Mouse (Mus musculus) embryo, embryonic 11 days (tissue): Measurements from ENCODE around the gene Spryd3.
"Not testable (repeated sequence)": the region's sequence is repeated elsewhere in the genome, so short reads cannot be mapped to it uniquely, and the experiment has no call there.

Experiments used
- DNase-seq: peaks from one replicate; pipeline ENCODE4 v3.0.0-alpha.2; 2015

The Spryd3 gene

DNA sequence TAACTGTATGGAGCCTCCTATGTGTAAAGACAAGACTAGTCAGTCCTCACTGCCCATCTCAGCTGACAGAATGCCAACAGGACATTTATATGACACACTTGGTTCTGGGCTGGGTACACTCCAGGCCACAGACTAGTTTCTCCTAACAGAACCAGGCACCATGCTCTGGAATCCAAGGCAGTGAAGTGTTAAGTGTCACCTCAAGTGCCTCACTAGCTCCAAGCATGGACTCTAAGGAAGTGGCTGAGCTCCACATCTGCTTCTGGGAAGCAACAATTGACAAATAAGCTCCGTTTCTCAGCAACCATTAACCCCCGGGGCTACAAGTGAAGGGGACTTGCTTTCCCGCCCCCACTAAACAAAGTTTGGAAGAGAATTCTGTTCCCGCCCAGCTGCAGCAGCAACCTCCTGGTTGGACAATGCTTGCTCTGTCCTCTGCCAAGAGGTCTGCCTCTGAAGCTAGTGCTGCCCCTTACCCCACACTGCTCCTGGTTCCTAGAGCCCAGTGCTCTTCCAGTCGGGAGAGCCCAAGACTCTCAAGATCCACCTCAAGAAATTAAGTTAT lies 38.0 kb downstream of the Spryd3 start:
- peak; percentile 54 for DNase-seq

- no peak for DNase-seq
These were observed 38.7 kb downstream of the Spryd3 start for GRCm38 (mm10) chr15:102097147-102097915.

- no peak for DNase-seq
These were observed 41.0 kb downstream of the Spryd3 start for GRCm38 (mm10) chr15:102094988-102095387.

DNA sequence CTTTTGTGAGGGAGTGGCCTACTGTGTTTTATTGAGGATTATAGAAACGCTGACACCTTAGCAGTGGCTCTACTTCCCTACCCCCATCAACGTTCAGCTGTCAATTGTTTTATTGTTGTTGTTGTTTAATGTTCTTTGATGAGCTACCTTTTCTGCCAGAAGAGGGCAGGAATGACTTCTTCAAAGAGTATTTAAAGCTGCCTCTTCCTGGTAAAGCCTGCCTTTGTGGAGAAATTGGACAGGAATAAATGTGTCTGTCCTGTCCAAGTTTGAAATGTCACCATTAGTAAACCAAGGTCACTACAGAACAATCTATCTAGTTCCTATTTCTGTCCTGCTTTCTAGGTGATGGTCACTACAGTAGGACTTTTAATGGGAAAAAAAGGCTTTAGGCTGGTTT lies 41.9 kb downstream of the Spryd3 start:
- DNase-seq = no peak

DNA sequence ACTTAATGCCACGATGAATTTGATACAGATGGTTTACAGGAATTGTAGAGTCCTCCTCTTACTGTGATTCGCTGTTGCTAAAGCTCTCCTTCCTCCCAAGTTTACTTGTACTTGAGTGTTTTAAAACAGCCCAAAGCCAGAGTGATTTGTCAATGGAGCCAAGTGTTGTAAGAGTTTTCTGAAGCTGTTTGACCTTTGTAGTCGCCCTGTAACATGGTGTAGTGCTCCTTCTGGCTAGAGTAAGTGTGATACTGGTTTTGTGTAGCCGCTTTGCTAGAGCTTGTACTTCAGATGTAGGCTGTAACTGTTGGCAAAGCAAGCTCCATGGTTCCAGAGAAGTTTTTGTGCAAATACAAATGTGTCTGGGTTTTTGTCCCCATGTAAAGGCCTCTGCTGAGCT lies 43.8 kb downstream of the Spryd3 start:
- no peak for DNase-seq

GRCm38 (mm10) chr15:102091688-102092087 lies 44.3 kb downstream of the Spryd3 start:
- no peak for DNase-seq

- DNase-seq = no peak
These were observed 44.9 kb downstream of the Spryd3 start for GRCm38 (mm10) chr15:102091063-102091679.

- DNase-seq = no peak
These were observed 46.0 kb downstream of the Spryd3 start for GRCm38 (mm10) chr15:102089914-102090585.

DNA sequence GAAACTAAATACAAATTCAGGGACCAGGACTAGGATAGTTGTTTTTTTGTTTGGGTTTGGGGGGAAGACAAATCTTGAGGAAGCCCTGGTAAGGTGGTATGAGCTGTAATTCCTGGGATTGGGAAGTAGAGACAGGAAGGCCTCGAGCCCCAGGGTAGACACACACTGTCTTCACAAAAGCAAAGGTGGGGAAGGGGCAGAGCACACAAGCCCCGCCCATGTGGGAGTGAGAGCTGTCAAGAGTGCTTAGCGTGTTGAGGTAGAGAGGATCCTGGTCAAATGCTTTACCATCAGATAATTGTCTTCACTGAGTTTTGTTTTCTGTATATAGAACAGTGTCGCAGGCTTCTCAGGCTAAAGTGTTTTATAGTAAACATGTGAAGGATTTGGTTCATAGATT lies 53.0 kb downstream of the Spryd3 start:
- DNase-seq = no peak

- no peak for DNase-seq
These were observed 53.9 kb downstream of the Spryd3 start for GRCm38 (mm10) chr15:102082148-102082547.

DNA sequence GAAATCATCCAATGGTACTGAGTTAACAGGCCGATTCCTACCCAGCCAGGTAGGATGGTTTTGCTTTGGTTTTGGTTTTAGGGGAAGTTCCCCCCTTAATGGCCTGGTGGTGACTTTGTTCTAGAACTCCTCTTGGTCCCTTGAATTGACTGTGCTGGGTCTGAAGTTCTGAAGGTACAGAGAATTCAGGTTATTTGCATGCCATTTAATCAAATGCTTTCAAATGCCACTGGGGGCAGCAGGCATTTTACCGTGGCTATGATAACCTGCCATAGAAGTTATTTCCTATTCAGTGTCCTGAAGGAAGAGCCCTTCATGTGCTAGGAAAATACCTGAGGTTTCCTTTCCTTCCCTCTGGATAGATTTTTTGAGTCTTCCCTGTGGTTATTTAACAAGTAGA lies 55.6 kb downstream of the Spryd3 start:
- DNase-seq = no peak

GRCm38 (mm10) chr15:102079924-102080323 lies 56.1 kb downstream of the Spryd3 start:
- not testable (repeated sequence) for DNase-seq

DNA sequence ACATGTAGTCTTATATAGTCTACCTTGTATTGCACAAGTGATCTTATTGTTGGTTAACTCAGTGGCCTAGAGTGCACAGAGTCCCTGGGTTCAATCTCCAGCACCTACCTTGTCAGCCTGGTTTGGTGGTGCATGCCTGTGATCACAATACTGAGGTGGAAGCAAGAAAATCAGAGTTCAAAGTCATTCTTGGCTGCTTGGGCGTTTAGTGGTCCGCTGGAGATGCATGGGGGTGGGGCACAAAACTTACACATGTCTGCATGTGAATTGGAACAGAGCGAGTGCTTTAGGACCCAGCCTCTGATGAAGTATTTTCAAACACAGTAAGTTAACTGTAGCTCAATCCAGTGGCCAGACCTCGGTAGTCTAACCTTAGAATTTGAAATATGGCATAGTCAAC lies 56.8 kb downstream of the Spryd3 start:
- DNase-seq = no peak

DNA sequence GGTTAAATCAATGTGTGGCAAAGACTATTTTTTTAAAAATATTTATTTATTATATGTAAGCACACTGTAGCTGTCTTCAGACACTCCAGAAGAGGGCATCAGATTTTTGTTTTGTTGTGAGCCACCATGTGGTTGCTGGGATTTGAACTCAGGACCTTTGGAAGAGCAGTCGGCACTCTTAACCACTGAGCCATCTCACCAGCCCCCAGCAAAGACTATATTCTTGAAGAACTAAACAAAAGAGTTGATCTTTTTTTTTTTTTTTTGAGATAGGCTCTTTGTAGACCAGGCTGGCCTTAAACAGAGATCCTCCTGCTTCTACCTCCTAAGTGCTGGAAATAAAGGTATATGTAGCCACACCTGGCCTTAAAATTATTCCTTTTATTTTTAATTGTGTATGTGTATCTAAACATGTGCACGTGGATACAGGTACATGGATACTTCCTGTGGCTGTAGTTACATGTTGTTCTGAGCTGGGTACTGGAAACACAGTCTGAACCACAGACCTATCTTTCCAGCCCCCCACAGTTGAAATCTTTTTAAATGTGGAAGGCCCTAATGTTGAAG lies 58.8 kb downstream of the Spryd3 start:
- no peak for DNase-seq

DNA sequence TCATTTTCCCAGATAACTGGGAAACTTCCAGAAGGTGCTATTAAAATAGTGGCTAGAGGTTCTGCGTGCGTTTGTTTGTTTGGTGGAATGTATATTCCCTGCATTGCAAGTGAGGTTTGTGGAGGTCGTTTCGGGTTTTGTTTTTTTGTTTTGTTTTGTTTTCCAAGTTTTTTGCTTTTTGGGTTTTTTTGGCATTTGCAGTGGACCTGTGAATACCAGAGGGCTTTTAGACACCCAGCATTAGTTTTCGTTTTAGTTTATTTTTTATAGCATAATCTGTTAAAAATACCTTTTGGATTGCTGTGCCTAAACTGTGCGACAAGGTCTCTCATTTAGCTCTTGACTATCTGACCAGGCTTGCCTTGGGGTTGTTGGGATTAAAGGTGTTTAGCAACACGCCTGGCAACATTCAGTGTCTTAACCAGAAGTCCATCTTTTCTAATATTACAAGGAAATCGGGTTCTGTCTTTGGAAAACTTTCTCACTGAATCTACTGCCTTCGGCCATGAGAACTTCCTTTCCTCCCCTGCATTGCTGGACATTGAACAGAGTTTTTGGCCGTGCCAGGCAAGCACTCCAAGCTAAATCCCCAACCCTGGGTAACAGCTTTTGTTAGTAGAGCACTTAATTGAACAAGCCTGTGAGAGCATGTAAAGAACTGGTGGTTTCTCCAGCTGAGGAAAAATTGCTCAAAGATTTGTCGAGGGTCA lies 61.0 kb downstream of the Spryd3 start:
- no peak for DNase-seq

GRCm38 (mm10) chr15:102074070-102074731 lies 61.8 kb downstream of the Spryd3 start:
- peak; percentile 81 for DNase-seq

GRCm38 (mm10) chr15:102073559-102074069 lies 62.4 kb downstream of the Spryd3 start, which contains the start of gene Eif4b:
Eif4b (plus strand) TSS chr15:102073773.
- peak; percentile 100 for DNase-seq

GRCm38 (mm10) chr15:102072963-102073558 lies 63.0 kb downstream of the Spryd3 start:
- no peak for DNase-seq

GRCm38 (mm10) chr15:102070476-102071467 lies 65.3 kb downstream of the Spryd3 start:
- no peak for DNase-seq
